Mouse (Mus musculus): ENCODE measurements at regions not wholly inside any gene's neighbourhood (a gene's known extent, or its start where the extent isn't known, plus 50 kb on each side); places are given as distances from the start of the nearest gene placed in this dataset.

- no peak for TF ChIP-seq CTCF (IDR thresholded peaks at IDR 0.05; ENCODE audit: low read depth)
- TF ChIP-seq EP300 (IDR thresholded peaks at IDR 0.05; ENCODE audit: low read depth) = no peak
Observed at GRCm38 (mm10) chr4:137189058-137189457, 88.2 kb upstream of the Wnt4 start.
